Mouse (Mus musculus) forebrain, embryonic 14.5 days (tissue): Measurements from ENCODE around the gene Lama2. TPM values are rescaled to one million over a fixed set of nuclear protein-coding genes. Genes with fewer than 3 reads are reported as not detected.

ENCODE experiments used
- ATAC-seq: fragments of 200-750 bp; cut with Nextera tagmentation; 2 replicates; pipeline ENCODE4 v1.8.0; 2017; ENCODE audit warnings: mild to moderate bottlenecking, moderate library complexity
- DNase-seq: peaks from one replicate; pipeline ENCODE4 v3.0.0-alpha.2; 2015; ENCODE audit warnings: low spot score
- H3K27ac ChIP-seq: fragments of 300-500 bp; sonication (generic); 2 replicates; pipeline ENCODE4 v1.5.1; 2014; ENCODE audit warnings: low read depth, mild to moderate bottlenecking, control low read depth, low read length, moderate library complexity
- H3K27me3 ChIP-seq: fragments of 300-500 bp; sonication (generic); replicated peaks from 2 replicates; pipeline ENCODE4 v1.6.1; 2014; ENCODE audit warnings: low read length, control low read depth, mixed read lengths; ENCODE audit not compliant: control insufficient read depth, insufficient read depth
- H3K36me3 ChIP-seq: fragments of 300-500 bp; sonication (generic); 2 replicates; pipeline ENCODE4 v1.6.1; 2014; ENCODE audit warnings: low read length, control low read depth; ENCODE audit not compliant: control insufficient read depth, insufficient read depth
- H3K4me1 ChIP-seq: fragments of 300-500 bp; sonication (generic); 2 replicates; pipeline ENCODE4 v1.6.1; 2014; ENCODE audit warnings: antibody characterized with exemption, low read length, control low read depth; ENCODE audit not compliant: control insufficient read depth, insufficient read depth
- H3K4me2 ChIP-seq: fragments of 300-500 bp; sonication (generic); 2 replicates; pipeline ENCODE4 v1.6.1; 2014; ENCODE audit warnings: mild to moderate bottlenecking, control low read depth, low read length
- H3K4me3 ChIP-seq: fragments of 300-500 bp; sonication (generic); 2 replicates; pipeline ENCODE4 v1.5.1; 2014; ENCODE audit warnings: low read depth, low read length, control low read depth
- H3K9ac ChIP-seq: fragments of 300-500 bp; sonication (generic); 2 replicates; pipeline ENCODE4 v1.6.1; 2014; ENCODE audit warnings: mild to moderate bottlenecking, low read length, control low read depth, moderate library complexity
- H3K9me3 ChIP-seq: fragments of 300-500 bp; sonication (generic); replicated peaks from 2 replicates; pipeline ENCODE4 v1.6.1; 2016; ENCODE audit warnings: low read length, control low read depth, mixed read lengths; ENCODE audit not compliant: control insufficient read depth
- WGBS: fragments of 180-500 bp; shearing (Covaris S2); extraction: QIAGEN DNeasy Blood & Tissue Kit; methylation state at CpG from one replicate; pipeline ENCODE4 v1.1.7; 2014; 5-methylcytosine and 5-hydroxymethylcytosine counted together
- polyA plus RNA-seq: library from polyadenylated mRNA; unstranded; fragments of >200 nt; fragmentation: Nextera tagmentation; extraction: Ambion mirVana; gene quantifications from 2 replicates; pipeline ENCODE4 v1.2.1, GENCODE M21; 2014

The Lama2 gene
- polyA plus RNA-seq, 1 experiment from 2014 or later: 4.1 TPM

GRCm38 (mm10) chr10:27116938-27117647 is 502.5 kb downstream of the Lama2 start:
- H3K27me3 ChIP-seq: no peaks in the 10 kb centered on the region
- DNase-seq: no peak
- H3K27ac ChIP-seq: no peak overlapping the region
- no peaks in the 10 kb centered on the region for H3K9me3 ChIP-seq
- H3K4me3 ChIP-seq: no peak overlapping the region
- no peak overlapping the region for H3K4me2 ChIP-seq
- ATAC-seq: no peak
- WGBS: 93% methylated on average over 2 of the region's 2 CpGs
- H3K36me3 ChIP-seq: no peaks in the 10 kb centered on the region
- H3K4me1 ChIP-seq: no peaks in the 10 kb centered on the region
- H3K9ac ChIP-seq: no peak overlapping the region

GRCm38 (mm10) chr10:27114131-27114530 is 505.4 kb downstream of the Lama2 start:
- 92% methylated on average over 3 of the region's 3 CpGs for WGBS

GRCm38 (mm10) chr10:27103811-27104210 is 515.7 kb downstream of the Lama2 start:
- Histone ChIP-seq H3K9me3 (no peaks in the 10 kb centered on the region), H3K4me1 (no peaks in the 10 kb centered on the region), H3K9ac (no peak overlapping the region), H3K27me3 (no peaks in the 10 kb centered on the region), H3K27ac (no peak overlapping the region), H3K36me3 (no peaks in the 10 kb centered on the region), H3K4me3 (no peak overlapping the region), H3K4me2 (no peak overlapping the region)
- 23% methylated on average over 5 of the region's 5 CpGs for WGBS
- DNase-seq: peak; percentile 76
- peak; percentile 69 for ATAC-seq

More at GRCm38 (mm10) chr10:27114131-27114530, 505.4 kb downstream of the Lama2 start:
- Histone ChIP-seq H3K4me1 (no peaks in the 10 kb centered on the region), H3K9me3 (no peaks in the 10 kb centered on the region), H3K27ac (no peak overlapping the region), H3K9ac (no peak overlapping the region), H3K27me3 (no peaks in the 10 kb centered on the region), H3K4me2 (no peak overlapping the region), H3K4me3 (no peak overlapping the region), H3K36me3 (no peaks in the 10 kb centered on the region)
- DNase-seq: no peak
- ATAC-seq: no peak

GRCm38 (mm10) chr10:27101800-27102353 is 517.7 kb downstream of the Lama2 start:
- DNase-seq (no peak), ATAC-seq (no peak)
- no peak overlapping the region for H3K4me3 ChIP-seq
- no peaks in the 10 kb centered on the region for H3K36me3 ChIP-seq
- no peak overlapping the region for H3K9ac ChIP-seq
- H3K9me3 ChIP-seq: no peaks in the 10 kb centered on the region
- no peaks in the 10 kb centered on the region for H3K4me1 ChIP-seq
- no peak overlapping the region for H3K27ac ChIP-seq
- H3K27me3 ChIP-seq: no peaks in the 10 kb centered on the region
- 98% methylated on average over 3 of the region's 3 CpGs for WGBS
- H3K4me2 ChIP-seq: no peak overlapping the region

- peak; percentile 53 for DNase-seq
- H3K27ac ChIP-seq: no peak overlapping the region
- WGBS: 53% methylated on average over 2 of the region's 2 CpGs
- no peak overlapping the region for H3K4me3 ChIP-seq
- H3K4me1 ChIP-seq: no peaks in the 10 kb centered on the region
- H3K9me3 ChIP-seq: no peaks in the 10 kb centered on the region
- no peaks in the 10 kb centered on the region for H3K36me3 ChIP-seq
- peak; percentile 71 for ATAC-seq
- H3K27me3 ChIP-seq: no peaks in the 10 kb centered on the region
- no peak overlapping the region for H3K4me2 ChIP-seq
- no peak overlapping the region for H3K9ac ChIP-seq
These were observed 542.4 kb downstream of the Lama2 start for GRCm38 (mm10) chr10:27077113-27077512.

- Histone ChIP-seq H3K4me3 (no peak overlapping the region), H3K9me3 (no peaks in the 10 kb centered on the region), H3K27ac (no peak overlapping the region), H3K4me1 (no peaks in the 10 kb centered on the region), H3K36me3 (no peaks in the 10 kb centered on the region), H3K4me2 (no peak overlapping the region), H3K9ac (no peak overlapping the region), H3K27me3 (no peaks in the 10 kb centered on the region)
- ATAC-seq (peak; percentile 61), DNase-seq (peak; percentile 36)
- WGBS: 76% methylated on average over 2 of the region's 2 CpGs
These were observed 550.6 kb downstream of the Lama2 start for GRCm38 (mm10) chr10:27068794-27069435.

- no peaks in the 10 kb centered on the region for H3K27me3 ChIP-seq
- ATAC-seq: no peak
- no peaks in the 10 kb centered on the region for H3K4me1 ChIP-seq
- H3K4me3 ChIP-seq: no peak overlapping the region
- no peak overlapping the region for H3K9ac ChIP-seq
- H3K9me3 ChIP-seq: no peaks in the 10 kb centered on the region
- 76% methylated on average over 4 of the region's 4 CpGs for WGBS
- no peaks in the 10 kb centered on the region for H3K36me3 ChIP-seq
- H3K4me2 ChIP-seq: no peak overlapping the region
- no peak for DNase-seq
- no peak overlapping the region for H3K27ac ChIP-seq
These were observed 555.9 kb downstream of the Lama2 start for GRCm38 (mm10) chr10:27063671-27064070.

- H3K9ac ChIP-seq: no peak overlapping the region
- H3K36me3 ChIP-seq: no peaks in the 10 kb centered on the region
- no peak overlapping the region for H3K4me3 ChIP-seq
- ATAC-seq (peak; percentile 69), DNase-seq (peak; percentile 62)
- 19% methylated on average over 4 of the region's 4 CpGs for WGBS
- 0 out of 2 replicates have a peak, but pooled peaks cover 5% of the 10 kb centered on the region for H3K4me1 ChIP-seq
- no peaks in the 10 kb centered on the region for H3K27me3 ChIP-seq
- no peak overlapping the region for H3K4me2 ChIP-seq
- no peak overlapping the region for H3K27ac ChIP-seq
- no peaks in the 10 kb centered on the region for H3K9me3 ChIP-seq
These were observed 565.1 kb downstream of the Lama2 start for GRCm38 (mm10) chr10:27054488-27054887.

- Histone ChIP-seq H3K27ac (no peak overlapping the region), H3K4me2 (no peak overlapping the region), H3K9ac (no peak overlapping the region), H3K4me3 (no peak overlapping the region), H3K27me3 (no peaks in the 10 kb centered on the region), H3K36me3 (no peaks in the 10 kb centered on the region), H3K9me3 (no peaks in the 10 kb centered on the region), H3K4me1 (no peaks in the 10 kb centered on the region)
- no peak for ATAC-seq
- DNase-seq: no peak
- WGBS: 76% methylated on average over 2 of the region's 2 CpGs
These were observed 572.4 kb downstream of the Lama2 start for GRCm38 (mm10) chr10:27047196-27047595.
